Mouse (Mus musculus) mature B cell (primary cell): ENCODE measurements around the gene Ppdpf.

Source experiments
- in situ Hi-C: fragments of 300-500 bp; cut with MboI; formaldehyde crosslinking; loops from 2 replicates; pipeline ENCODE4 v1.14.3; 2019

The Ppdpf gene

DNA sequence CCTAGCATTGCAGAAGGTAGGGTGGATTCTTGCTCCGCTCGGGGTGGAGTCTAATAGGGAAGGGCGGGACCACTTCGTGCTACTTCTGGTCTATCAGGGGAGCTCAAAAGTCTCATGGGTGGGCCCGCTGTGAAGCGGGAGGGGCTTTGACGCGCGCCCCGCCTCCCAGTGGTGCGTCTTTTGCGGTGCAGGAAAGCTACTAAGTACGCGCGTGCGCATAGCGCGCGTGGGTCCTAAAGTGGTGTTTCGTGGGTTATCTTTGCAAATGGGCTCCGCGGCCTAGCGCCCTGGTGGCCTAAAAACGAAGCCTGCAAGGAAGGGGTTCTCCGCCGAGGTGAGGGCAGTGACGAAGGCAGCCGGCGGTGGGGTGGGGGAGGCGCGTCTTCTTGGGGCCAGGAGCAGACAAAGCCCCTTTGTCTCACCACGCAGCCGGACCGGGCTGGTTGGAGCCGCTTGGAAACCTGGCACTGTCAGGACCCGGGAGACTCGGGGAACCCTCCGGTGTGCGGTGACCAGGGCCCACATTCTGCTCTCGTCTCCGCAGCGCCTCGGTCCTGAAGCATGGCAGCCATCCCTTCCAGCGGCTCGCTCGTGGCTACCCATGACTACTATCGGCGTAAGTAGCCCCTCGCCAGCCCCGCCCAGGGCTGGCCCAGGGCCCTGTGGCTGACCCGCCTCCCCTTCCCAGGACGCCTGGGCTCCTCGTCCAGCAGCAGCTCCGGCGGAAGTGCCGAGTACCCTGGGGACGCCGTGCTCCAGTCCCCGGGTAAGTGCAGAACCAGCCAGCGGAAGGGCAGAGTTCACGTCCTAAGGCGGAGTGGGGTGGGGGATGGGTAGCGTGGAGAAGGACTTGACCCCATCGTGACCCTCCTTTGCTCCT, at the start of gene Ppdpf:
Gene Ppdpf (plus strand): TSS at position 127 of the 880 bp plus-strand sequence.
- in situ Hi-C loops, result loop anchor here (10.0 kb wide), 1 partner anchor 147 kb away; no protein-coding TSS in a partner anchor

DNA sequence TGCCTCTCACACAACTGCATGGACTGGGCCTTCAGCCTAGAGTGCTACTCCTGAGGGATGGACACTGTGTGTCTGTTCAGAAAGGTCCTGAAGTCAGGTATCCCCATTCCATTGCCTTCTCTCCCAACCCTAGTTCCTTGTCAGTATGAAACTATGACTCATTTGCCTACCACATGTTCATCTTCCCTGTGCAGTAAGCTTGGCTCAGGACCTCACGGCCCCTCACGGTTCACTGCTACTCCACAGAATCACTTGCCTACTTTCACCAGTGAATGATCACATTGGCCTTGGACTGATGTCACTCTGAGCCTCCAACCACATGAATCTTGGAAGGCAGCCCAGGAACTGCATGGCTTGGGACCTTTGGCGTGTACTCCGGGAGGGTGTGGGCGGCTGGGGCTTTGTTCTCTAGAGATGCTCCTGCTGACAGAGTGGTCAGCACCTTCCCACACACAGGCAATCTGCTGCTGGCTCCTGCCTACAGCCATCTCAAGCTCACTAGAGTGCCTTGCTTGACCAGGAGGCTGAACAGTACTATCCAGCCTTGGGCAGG, 47.3 kb upstream of the Ppdpf start:
- in situ Hi-C loops, result no loop called here

DNA sequence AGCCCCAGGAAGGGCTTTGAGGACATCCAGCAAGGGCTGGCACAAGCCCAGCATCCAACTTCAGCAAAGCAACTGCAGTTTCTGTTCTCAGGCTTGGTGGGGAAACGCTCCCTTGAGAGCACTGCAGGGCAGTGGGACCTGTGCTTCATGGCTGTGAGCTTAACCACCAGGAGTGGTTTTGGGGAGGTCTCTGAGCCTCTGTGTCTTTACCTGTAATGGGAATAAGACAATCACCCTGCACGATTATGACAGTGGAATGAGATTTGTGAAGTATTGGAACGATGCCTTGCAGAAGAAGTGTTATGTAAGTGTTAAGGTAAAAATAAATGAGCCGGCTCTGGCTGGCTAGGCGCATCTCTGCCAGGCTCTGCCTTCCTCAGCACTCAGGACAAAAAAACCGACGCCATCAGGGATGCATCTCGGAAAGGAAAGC, 44.3 kb upstream of the Ppdpf start:
- in situ Hi-C loops, result no loop called here

DNA sequence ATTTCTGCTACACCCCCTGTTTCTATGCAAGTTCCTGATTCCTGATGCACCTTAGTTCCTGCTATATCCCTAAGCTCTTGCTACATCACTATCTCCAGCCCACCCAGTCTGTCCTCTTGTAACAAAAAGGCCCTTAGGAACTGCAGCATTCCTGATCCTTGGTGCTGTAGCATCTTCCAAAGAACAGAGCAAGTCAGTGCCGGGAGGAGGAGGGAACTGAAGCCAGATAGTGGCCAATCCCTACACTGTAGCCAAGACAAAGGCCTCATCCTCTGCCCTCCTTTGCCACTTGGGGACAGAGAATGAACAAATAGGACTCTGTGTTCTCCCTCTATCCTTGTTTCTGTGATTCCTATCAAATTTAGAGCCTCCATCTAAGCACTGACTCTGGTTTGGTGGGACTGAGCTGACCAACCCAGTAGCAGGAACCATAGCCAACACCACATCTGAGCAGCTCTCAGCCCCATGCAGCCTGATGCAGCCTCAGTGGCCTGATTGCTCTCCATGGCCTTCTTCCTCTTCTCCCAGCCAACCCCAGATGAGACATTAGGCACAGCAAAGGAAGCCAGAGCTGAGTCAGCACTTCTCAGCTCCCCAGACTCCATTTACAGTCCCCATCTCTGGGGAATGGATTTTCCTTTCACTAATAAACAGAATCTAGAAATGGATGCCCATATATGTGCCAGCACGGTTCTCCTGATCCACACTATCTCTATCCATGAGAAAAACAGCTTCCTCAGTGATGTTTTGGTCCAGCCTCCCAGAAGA, 43.4 kb upstream of the Ppdpf start:
- in situ Hi-C loops, result no loop called here

DNA sequence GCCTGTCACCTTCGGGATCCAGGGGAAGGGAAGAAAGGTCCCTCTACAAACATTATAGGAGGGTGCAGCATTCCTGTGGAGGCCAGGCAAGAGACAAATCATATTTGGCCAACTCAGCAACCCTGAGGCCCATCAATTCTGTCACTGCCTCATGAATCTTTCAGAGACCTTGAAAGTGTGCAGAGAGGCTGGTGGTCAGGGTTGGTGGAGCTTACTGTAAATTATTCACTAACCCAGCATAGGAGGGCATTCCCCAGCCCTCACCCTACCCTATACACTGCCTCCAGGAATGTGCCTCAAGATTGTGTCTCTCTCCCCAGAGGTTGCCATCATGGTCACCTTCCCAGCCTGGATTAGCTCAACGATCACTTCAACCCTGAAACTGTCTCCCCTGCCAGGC, 42.4 kb upstream of the Ppdpf start:
- in situ Hi-C loops, result no loop called here

DNA sequence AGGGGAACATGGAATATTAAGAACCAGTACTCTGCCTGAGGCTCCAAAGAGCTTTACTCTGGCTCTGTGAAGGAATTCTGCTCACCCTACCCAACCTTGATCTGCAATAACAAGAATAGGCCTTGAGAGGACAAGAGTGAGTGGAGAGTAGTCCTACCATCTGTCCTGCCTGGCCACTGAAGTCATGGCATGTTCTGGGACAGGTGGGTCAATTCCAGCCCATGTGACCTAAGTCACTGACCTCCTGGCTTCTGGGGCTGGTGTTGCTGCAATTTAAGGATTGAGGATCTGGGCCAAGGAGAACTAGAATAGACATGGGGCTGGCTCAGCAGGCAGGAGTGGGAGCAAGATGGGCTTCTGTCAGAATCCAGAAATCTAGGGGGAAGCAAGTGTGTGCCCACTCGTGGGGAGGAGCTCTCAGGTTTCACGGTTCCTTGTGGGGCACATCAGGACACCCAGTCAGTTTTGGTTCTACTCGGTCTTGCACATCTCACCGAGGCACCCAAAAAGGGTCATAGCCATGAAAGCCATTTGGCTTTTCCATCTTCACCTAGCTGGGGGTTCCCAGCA, 40.0 kb upstream of the Ppdpf start:
- in situ Hi-C loops, result no loop called here

DNA sequence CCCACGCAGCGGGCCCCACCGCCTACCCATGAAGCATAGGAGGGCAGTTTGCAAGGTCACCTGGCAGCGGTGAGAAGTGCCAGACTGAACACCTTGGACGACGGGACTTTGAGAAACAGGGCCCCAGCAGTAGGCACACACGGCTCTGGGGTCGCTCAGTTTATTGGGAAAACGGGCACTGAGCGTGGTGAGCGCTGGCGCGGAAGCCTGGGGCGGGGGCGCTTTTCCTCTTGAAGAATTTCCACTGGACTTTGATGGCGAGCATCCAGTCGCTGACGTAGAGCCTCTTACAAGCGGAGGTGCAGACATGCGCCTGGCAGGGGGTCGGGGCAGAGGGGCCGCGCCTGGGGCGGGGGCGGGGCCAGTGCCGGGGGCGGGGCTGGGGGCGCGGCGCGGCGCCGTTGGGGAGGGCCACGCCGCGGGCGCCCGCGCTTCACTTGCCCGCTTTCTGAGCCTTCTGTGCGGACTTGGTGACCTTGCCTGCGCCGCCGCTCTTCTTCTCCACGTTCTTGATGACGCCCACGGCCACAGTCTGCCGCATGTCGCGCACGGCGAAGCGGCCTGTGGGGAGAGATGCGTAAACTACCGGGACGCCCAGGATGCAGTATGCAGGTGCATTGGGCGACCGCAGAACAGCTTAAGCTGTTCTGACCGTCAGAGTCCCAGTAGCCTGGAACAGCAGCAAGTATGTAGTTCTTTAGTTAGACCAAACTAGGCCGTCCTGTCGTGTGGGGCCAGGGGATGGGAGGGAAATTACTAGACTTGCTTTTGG, 39.3 kb upstream of the Ppdpf start:
- in situ Hi-C loops, result no loop called here

DNA sequence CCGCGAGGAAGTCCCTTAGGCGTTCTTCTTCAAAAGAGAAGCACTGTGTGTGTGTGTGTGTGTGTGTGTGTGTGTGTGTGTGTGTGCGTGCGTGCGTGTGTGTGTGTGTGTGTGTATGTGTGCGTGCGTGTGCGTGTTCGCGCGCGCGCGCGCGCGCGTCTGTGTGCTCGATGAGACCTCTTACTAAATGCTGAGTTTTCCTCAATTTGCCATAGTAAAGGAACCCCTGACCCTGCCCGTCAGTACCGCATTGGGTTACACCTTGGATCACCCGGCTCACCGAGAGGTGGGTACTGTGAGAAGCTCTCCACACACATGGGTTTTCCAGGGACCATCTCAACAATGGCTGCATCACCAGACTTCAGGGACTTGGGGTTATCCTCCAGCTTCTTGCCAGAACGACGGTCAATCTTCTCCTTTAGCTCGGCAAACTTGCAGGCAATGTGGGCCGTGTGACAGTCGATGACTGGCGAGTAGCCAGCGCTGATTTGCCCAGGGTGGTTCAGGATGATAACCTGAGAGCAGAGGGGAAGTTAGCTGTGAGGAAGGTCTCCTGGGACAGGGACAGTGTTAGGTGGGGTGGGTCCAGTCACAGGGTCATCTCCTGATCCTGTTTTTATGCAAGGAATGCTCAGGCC, 38.6 kb upstream of the Ppdpf start:
- in situ Hi-C loops, result no loop called here

DNA sequence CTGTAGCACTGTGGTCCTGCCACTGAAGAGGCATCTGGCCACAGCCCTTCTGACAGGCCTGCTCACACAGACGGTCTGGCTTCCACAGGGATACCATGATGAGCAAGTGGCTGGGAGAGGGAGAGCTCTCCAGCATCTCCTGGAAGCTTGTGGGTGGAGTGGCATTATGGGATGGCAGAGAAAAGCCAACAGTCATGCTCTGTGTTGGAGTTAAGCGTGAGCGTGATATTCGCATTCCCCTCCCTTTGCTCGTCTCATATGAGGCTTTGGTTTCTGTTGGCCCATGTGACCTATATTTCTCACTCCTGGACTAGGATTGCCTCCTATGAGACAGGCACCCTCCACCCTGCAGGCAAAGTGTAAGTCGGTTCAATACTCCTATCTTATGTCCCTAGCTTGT, 36.8 kb upstream of the Ppdpf start:
- in situ Hi-C loops, result no loop called here

DNA sequence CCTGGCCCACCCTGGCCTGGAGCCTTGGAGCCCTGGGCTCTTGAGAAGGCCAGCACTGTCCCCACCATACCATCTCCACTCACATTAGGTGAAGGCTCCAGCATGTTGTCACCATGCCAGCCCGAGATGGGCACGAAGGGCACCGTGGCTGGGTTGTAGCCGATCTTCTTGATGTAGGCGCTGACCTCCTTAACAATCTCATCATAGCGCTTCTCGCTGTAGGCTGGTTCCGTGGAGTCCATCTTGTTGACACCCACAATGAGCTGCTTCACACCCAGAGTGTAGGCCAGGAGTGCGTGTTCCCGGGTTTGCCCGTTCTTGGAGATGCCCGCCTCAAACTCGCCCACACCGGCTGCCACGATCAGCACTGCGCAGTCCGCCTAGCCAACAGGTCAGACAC, 34.3 kb upstream of the Ppdpf start:
- in situ Hi-C loops, result no loop called here

DNA sequence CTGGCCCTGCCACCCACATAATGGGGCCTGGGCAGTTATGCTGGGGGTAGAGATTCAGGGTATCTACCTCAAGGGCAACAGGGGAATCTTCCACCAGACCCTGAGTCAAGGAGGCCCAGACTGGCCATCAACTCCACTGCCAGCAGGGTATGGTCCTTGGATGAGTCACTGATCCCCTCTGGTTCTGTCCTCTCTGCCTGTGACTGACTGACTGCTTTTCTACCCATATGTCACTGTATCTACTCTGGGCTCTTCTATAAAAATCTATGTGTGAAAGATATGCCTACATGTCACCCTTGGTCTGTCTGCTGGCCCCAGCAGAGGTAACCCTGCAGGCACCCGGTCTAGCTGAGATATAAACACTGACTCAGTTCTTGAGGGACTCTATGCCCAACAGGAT, 33.9 kb upstream of the Ppdpf start:
- in situ Hi-C loops, result no loop called here

DNA sequence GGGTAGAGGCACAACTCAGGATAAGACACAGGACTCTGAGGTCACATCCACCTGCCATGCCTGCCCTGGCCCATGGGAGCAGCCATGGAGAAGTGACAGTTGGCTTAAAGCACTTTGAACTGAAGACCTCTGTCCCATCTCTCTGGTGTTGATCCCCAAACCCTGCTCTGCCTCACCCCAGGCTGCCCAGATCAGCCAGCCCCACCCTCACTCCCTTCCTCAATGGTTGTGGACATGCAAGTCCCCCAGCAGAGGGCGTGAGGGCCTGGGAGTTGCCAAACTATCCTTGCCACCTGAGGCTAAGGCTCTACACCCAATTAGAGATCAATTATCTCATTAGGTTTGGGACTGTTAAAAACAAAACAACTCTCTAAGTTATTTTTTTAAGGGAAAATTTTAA, 33.2 kb upstream of the Ppdpf start:
- in situ Hi-C loops, result no loop called here

DNA sequence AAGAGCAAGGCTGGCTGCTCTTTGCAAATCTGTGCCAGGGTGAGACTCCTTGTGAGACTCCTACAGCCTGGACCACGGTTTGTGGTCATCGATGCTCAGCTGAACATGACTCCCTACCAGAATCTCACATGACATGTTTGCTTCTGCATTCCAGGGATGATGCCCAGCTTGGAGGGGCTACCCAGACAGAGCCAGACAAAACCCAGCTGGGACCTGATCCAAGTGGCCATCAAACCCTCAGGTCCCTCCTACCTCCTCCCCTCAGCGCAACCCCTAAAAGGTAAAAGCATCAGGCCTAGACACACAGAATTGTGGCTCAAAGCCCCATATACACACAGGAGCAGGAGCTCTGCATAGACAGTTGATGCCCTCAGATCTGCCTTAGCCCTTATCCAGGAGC, 32.7 kb upstream of the Ppdpf start:
- in situ Hi-C loops, result no loop called here

DNA sequence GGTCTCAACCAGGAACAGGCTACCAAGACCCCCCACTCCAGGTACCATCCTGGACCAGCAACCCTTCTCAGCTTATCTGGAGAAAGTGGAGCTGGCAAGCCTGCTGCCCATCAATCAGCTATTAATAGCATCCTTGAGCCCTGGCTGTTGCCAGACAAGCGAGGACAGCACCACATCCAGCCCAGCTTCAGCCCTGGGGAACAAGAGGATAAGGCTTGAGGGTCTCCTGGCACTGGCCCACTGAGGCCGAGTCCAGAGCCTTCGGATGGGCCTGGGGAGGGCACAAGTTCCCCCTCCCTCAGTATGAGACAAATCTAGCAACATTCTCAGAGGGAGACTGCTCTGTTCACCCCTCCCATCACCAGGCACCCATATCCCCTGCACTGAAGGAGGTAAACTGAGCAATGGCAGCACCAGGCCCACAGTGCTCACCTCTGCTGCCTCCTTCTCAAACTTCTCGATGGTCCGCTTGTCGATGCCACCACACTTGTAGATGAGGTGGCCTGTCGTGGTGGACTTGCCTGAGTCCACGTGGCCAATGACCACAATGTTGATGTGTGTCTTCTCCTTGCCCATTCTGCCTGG, 32.1 kb upstream of the Ppdpf start:
- in situ Hi-C loops, result no loop called here

DNA sequence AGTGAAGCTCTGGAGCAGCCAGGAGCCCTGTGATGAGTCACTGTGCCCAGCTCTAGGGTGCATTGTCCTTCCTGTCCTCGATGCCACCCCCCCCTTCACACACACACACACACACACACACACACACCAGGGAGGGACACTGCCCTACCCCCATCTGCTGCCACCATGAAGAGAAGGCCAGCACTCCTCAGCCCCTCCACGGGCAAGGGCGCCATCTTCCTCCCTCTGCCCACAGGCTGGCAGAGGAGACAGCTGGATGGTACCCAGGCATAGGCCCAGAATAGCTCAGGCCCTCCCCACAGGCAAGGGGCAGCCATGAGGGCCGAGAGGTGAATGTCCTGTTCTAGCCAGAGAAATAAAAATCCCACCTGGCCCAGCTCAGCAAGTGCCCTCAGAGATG, 31.2 kb upstream of the Ppdpf start:
- in situ Hi-C loops, result no loop called here

DNA sequence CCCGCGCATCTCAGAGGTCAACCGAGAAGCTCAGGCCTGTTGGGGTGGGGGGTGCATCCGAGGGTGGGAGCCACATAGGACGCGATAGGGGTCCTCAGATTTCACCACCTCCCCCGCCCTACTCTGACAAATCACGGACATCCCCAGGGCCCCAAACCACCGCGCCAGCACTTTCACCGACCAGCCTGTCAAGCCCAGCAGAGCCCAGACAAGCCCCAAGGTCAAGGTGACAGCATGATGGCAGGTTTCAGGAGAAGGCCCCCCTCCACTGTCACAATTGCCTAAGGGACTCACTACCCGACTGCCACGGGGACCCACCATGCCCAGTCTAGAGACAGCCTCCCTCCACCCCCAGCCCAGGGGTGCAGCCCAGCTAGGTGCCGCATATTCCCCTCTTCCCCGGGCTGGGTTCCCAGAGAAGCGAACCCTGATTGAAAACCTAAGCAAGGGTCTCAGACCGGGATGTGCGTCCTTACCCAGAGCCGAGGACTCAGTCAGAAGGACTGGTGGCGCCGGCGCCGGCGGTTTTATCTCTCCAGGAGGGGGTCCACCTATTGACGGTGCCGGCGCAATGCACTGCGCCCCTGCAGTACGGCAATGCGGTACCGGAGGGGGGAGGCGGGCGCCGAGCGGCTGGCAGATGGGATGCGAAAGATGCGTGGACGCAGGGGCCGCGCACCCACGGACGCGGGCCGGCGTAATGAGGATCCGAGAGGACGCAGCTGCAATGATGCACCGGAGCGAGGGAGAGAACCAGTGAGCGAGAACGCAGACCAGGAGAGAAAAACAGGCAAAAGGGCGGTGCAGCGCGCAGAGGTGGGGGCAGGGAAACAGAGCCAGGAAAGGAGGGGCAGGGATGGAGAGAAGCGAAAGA, 30.6 kb upstream of the Ppdpf start, which contains the start of gene Eef1a2:
Gene Eef1a2 (minus strand): TSS at position 767 of the 874 bp plus-strand sequence.
- in situ Hi-C loops, result no loop called here

DNA sequence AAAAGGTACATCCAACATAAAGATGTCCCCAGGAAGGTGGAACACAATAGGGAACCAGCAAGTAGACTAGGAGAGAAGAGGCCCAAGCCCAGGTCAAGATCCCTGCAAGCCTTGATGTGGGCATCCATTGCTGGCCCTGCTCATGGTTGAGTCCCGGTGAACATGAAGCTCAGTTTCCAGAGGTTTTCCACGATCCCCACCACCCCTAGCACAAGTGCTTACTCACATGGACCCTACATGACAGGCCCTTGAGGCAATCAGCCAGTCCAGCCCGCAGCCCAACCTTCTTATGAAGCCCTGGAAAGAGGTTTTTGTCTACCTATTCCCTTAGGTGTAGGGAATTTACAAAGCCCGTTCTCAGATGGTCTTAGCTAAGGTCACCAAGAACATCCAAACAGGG, 29.9 kb upstream of the Ppdpf start:
- in situ Hi-C loops, result no loop called here

DNA sequence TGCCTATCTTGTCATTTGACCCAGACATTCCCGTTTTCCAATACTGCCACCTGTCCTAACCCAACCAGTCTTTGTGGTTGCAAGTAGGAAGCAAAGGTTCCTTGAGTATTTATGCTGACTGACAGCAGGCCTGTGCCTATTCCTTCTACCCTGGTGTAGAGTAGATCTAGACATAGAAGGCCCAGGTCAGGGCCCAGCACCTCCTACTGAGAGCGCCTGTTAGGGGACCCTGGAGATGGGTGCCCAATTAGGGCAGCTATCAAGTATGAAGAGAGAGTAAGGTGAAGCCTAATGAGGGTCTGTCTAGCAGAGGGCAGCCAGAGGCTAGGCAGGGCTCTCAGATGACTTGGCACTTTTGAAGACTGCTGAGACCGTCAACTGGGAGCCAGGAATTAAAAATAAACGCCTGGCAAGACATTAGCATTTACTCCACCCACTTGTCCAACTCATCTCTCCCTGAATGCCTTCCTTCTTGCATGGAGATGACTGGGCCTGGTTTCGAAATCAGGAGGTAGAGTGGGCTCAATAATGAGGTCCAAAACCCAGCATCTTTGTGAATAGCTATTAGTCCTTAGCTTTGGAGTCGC, 29.2 kb upstream of the Ppdpf start:
- in situ Hi-C loops, result no loop called here

DNA sequence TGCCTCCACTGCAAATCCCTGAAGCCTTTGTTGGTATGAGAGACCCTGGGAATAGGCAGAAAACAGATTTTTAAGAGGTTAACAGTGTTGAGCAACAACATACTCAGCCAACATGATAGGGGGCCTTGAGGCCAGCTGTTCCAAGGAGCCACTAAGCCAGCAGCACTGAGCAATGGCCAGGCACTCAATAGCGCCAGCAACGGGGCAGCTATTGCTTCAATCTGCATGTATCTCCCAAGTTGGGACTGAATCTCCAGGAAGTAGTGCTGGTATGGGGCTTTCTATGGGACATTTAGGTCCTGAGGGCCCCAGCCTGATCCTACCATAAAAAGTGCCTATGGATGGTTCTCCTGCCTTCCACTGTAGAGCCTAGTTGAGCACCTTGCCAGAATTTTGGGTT, 28.6 kb upstream of the Ppdpf start:
- in situ Hi-C loops, result no loop called here
